Mouse (Mus musculus) heart, adult 2 months (tissue): ENCODE measurements around the gene Gtpbp6.

Experiments
- CTCF ChIP-seq: fragments of 200-600 bp; IDR thresholded peaks from 2 replicates; pipeline ENCODE4 v1.8.1; 2022; ENCODE audit warnings: antibody characterized with exemption, mild to moderate bottlenecking, moderate library complexity
- EP300 ChIP-seq: fragments of 200-500 bp; IDR thresholded peaks from 2 replicates; pipeline ENCODE4 v1.6.1; 2011; ENCODE audit warnings: low read depth, low read length, control low read depth; ENCODE audit not compliant: insufficient read depth

DNA sequence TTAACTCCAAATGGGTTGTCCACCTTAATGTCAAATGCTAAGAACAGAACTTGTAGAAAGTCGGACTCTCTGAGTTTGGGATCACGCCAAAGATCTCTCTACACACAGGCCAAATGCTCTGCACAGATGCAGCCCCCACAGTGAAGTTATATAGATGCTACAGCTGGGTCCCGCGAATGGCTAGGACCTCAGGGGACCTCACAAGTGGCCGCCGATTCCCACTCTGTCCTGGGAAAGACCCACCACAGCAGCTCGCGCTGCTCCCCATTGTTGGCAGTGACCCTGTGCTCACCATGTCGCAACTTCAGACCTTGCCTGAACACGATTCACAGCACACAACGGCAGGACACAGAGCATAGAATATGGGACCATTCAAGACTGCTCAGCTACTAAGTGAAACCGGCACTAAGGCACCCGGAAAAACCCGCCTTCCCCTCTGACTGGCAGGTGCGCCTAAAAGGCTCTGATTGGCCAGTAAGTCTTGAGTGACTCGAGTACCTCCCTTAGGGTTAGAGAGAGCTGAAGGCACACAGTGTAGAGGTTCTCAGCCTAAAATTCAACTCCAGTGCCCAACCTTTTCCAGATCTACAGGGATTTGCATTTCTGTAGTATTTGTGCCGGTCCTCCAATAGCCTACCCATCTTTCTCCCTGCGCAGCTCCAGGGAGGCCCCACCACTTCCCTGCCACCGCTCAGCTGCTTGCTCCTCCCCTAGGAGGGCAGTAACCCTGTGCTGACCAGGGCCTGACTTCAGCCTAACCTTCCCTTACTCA, 50.2 kb downstream of the Gtpbp6 start:
- TF ChIP-seq CTCF, result no peak
- TF ChIP-seq EP300, result 0 out of 2 replicates have a peak, but pooled peaks have one; percentile 6
